8 mouse cellular contexts compared by ENCODE assay signal in the genomic region with DNA sequence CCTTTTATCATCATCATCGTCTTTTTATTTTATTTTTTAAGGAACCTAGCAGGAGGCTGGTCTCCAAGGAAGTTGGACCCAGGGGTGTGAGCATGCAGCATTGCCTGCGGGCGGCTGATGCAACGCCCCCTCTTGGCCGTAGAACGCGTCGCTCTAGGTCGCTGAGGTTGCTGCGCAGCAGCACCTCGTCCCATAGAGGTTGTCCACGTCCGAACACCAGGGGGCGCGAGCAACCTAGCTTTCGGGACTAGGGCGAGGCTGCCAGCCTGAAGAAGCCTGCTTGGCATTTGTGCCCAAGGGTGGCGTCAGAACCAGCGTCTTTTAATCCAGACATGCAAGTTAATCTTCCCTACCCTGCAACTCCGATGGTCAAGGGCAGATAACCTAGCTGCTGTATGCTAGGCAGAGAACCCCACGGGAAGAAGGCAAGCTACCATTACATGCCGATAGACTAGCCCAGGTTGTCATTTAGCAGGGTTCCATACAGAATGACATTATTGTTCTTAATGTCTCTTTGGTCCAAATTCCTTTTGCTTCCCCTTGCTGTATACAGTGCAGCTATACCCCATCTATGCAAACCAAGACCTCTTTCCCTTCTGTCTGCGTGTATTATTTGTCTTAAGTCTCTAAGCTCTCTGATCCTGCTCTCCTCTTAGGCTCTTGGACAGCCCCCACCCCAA. TPM values are rescaled to one million over a fixed set of nuclear protein-coding genes. Genes with fewer than 3 reads are reported as not detected.
DNase-seq lines count a peak whose midpoint lies in the region; ATAC-seq lines count a peak whose summit lies in the region.

No protein-coding gene starts in this region.

- DNase-seq in adrenal gland, adult 2 months = peak; percentile 92
- peak; percentile 73 for DNase-seq in embryo, embryonic 11.5 days (ENCODE audit: low read depth, low spot score)
- DNase-seq in gastrocnemius, postnatal 36 days = peak; percentile 86 to 91
- DNase-seq in intestine, embryonic 14.5 days (ENCODE audit: low spot score) = peak; percentile 95
- peak; percentile 85 to 92 for DNase-seq in left cerebral cortex, postnatal 10 days (ENCODE audit: extremely low spot score in 1 of 2, low spot score in 2 of 2)
- peak; percentile 93 for DNase-seq in right cerebral cortex, postnatal 14 days
- DNase-seq in urinary bladder, postnatal 25 days (ENCODE audit: low spot score) = peak; percentile 90

- H3K9me3 ChIP-seq in intestine, embryonic 14.5 days (ENCODE audit: control insufficient read depth, low read length) = no peaks in the 10 kb centered on the region

- no peak overlapping the region for H3K4me3 ChIP-seq in intestine, embryonic 14.5 days (ENCODE audit: low read depth, low read length)

- ATAC-seq in intestine, embryonic 14.5 days (replicated peaks; ENCODE audit: low FRiP score, low TSS enrichment, low read depth) = peak; percentile 85
- ATAC-seq in megakaryocyte-erythroid progenitor cell, adult 5-6 weeks (replicated peaks; ENCODE audit: low FRiP score, low TSS enrichment, poor library complexity, severe bottlenecking) = peak; percentile 98

- no peak overlapping the region for H3K9ac ChIP-seq in intestine, embryonic 14.5 days (ENCODE audit: low read length)

- peaks cover 10% of the 10 kb centered on the region; the same call in 1 of the 2 replicates for H3K4me1 ChIP-seq in intestine, embryonic 14.5 days (replicated peaks; ENCODE audit: control insufficient read depth, insufficient read depth, low read length)

- intact Hi-C loops in gastrocnemius, postnatal 36 days (cut with DNase I) = loop anchor here (1.0 kb wide), 1 partner anchor 66 kb away; no protein-coding TSS in a partner anchor
- intact Hi-C loops in left cerebral cortex, postnatal 10 days (cut with DNase I) = loop anchor here (1.0 kb wide), 1 partner anchor 62 kb away; no protein-coding TSS in a partner anchor

- H3K27ac ChIP-seq in intestine, embryonic 14.5 days (ENCODE audit: low read depth) = no peak overlapping the region

- peak overlapping the region; percentile 32 for H3K4me2 ChIP-seq in intestine, embryonic 14.5 days (ENCODE audit: low read length)

- 14% methylated on average over 23 of the region's 23 CpGs for WGBS in intestine, embryonic 14.5 days

- H3K36me3 ChIP-seq in intestine, embryonic 14.5 days (ENCODE audit: control insufficient read depth, insufficient read depth, low read length) = no peaks in the 10 kb centered on the region

- H3K27me3 ChIP-seq in intestine, embryonic 14.5 days (replicated peaks; ENCODE audit: control insufficient read depth, insufficient read depth, low read length) = no peaks in the 10 kb centered on the region

RNA-seq across cellular contexts. Expression of gene Wnt2b, which starts 31.1 kb away (rescaled TPM):
- 10 to 100 TPM; 16.5 to 25.9 TPM for total RNA-seq in adrenal gland, adult 2 months (2021)
- 17.6 and 20.1 TPM in 2 replicates for polyA plus RNA-seq in adrenal gland, adult 2 months (2012; rRNA removed)
- total RNA-seq in gastrocnemius, postnatal 36 days (2021) = under 1 TPM; 0.20 TPM
- 1.9 and 2.8 TPM in 2 replicates for polyA plus RNA-seq in intestine, embryonic 14.5 days (2014; fragmentation: Nextera tagmentation; extraction: Ambion mirVana)
- 1 to 10 TPM; 2.2 to 3.0 TPM for total RNA-seq in left cerebral cortex, postnatal 10 days (2021)
- not detected in 2 replicates for total RNA-seq in megakaryocyte-erythroid progenitor cell, adult 5-6 weeks (2014; fragmentation: Nextera tagmentation)
- total RNA-seq in megakaryocyte-erythroid progenitor cell, adult 5-6 weeks (2017) = not detected in 2 replicates

Comparison
In these comparisons a context has a peak if more than half of its experiments do, and no peak if none do; other contexts are left out.
1. RNA of gene Wnt2b, which starts 31.1 kb away (total RNA-seq): 16.5 to 25.9 TPM in adrenal gland, adult 2 months; 2.2 to 3.0 TPM in left cerebral cortex, postnatal 10 days, 0.20 TPM in gastrocnemius, postnatal 36 days and not detected in megakaryocyte-erythroid progenitor cell, adult 5-6 weeks; every median in the first group is over 4 times any median in the second.
2. Peak in every context shown above with its lines, with median percentiles within 50 percentile points of each other: DNase-seq.